Mouse (Mus musculus) forebrain, embryonic 14.5 days (tissue): ENCODE data around the gene Bco2. TPM values are rescaled to one million over a fixed set of nuclear protein-coding genes. Genes with fewer than 3 reads are reported as not detected.

Experiments
- ATAC-seq: fragments of 200-750 bp; cut with Nextera tagmentation; 2 replicates; pipeline ENCODE4 v1.8.0; 2017; ENCODE audit warnings: mild to moderate bottlenecking, moderate library complexity
- DNase-seq: peaks from one replicate; pipeline ENCODE4 v3.0.0-alpha.2; 2015; ENCODE audit warnings: low spot score
- H3K27ac ChIP-seq: fragments of 300-500 bp; sonication (generic); 2 replicates; pipeline ENCODE4 v1.5.1; 2014; ENCODE audit warnings: low read depth, mild to moderate bottlenecking, control low read depth, low read length, moderate library complexity
- H3K27me3 ChIP-seq: fragments of 300-500 bp; sonication (generic); replicated peaks from 2 replicates; pipeline ENCODE4 v1.6.1; 2014; ENCODE audit warnings: low read length, control low read depth, mixed read lengths; ENCODE audit not compliant: control insufficient read depth, insufficient read depth
- H3K36me3 ChIP-seq: fragments of 300-500 bp; sonication (generic); 2 replicates; pipeline ENCODE4 v1.6.1; 2014; ENCODE audit warnings: low read length, control low read depth; ENCODE audit not compliant: control insufficient read depth, insufficient read depth
- H3K4me1 ChIP-seq: fragments of 300-500 bp; sonication (generic); 2 replicates; pipeline ENCODE4 v1.6.1; 2014; ENCODE audit warnings: antibody characterized with exemption, low read length, control low read depth; ENCODE audit not compliant: control insufficient read depth, insufficient read depth
- H3K4me2 ChIP-seq: fragments of 300-500 bp; sonication (generic); 2 replicates; pipeline ENCODE4 v1.6.1; 2014; ENCODE audit warnings: mild to moderate bottlenecking, control low read depth, low read length
- H3K4me3 ChIP-seq: fragments of 300-500 bp; sonication (generic); 2 replicates; pipeline ENCODE4 v1.5.1; 2014; ENCODE audit warnings: low read depth, low read length, control low read depth
- H3K9ac ChIP-seq: fragments of 300-500 bp; sonication (generic); 2 replicates; pipeline ENCODE4 v1.6.1; 2014; ENCODE audit warnings: mild to moderate bottlenecking, low read length, control low read depth, moderate library complexity
- H3K9me3 ChIP-seq: fragments of 300-500 bp; sonication (generic); replicated peaks from 2 replicates; pipeline ENCODE4 v1.6.1; 2016; ENCODE audit warnings: low read length, control low read depth, mixed read lengths; ENCODE audit not compliant: control insufficient read depth
- WGBS: fragments of 180-500 bp; shearing (Covaris S2); extraction: QIAGEN DNeasy Blood & Tissue Kit; methylation state at CpG from one replicate; pipeline ENCODE4 v1.1.7; 2014; 5-methylcytosine and 5-hydroxymethylcytosine counted together
- polyA plus RNA-seq: library from polyadenylated mRNA; unstranded; fragments of >200 nt; fragmentation: Nextera tagmentation; extraction: Ambion mirVana; gene quantifications from 2 replicates; pipeline ENCODE4 v1.2.1, GENCODE M21; 2014

The Bco2 gene
- polyA plus RNA-seq, 1 experiment from 2014 or later = 0.60 TPM

- Histone ChIP-seq H3K36me3 (no peaks in the 10 kb centered on the region), H3K4me2 (no peak overlapping the region), H3K4me1 (no peaks in the 10 kb centered on the region), H3K27me3 (no peaks in the 10 kb centered on the region), H3K27ac (no peak overlapping the region), H3K9me3 (no peaks in the 10 kb centered on the region), H3K9ac (no peak overlapping the region), H3K4me3 (no peak overlapping the region)
- 92% methylated on average over 4 of the region's 4 CpGs for WGBS
- DNase-seq = no peak
- ATAC-seq = no peak
These were observed 12.4 kb upstream of the Bco2 start for GRCm38 (mm10) chr9:50567372-50567771.

- Histone ChIP-seq H3K27me3 (no peaks in the 10 kb centered on the region), H3K36me3 (no peaks in the 10 kb centered on the region), H3K4me3 (no peak overlapping the region), H3K27ac (no peak overlapping the region), H3K4me1 (no peaks in the 10 kb centered on the region), H3K9ac (no peak overlapping the region), H3K4me2 (no peak overlapping the region), H3K9me3 (no peaks in the 10 kb centered on the region)
- no peak for ATAC-seq
- no peak for DNase-seq
- 84% methylated on average over 4 of the region's 4 CpGs for WGBS
These were observed 11.0 kb upstream of the Bco2 start for GRCm38 (mm10) chr9:50565940-50566339.

GRCm38 (mm10) chr9:50565173-50565572 is 10.2 kb upstream of the Bco2 start:
- Histone ChIP-seq H3K27ac (no peak overlapping the region), H3K36me3 (no peaks in the 10 kb centered on the region), H3K4me3 (no peak overlapping the region), H3K4me2 (no peak overlapping the region), H3K9me3 (no peaks in the 10 kb centered on the region), H3K4me1 (no peaks in the 10 kb centered on the region), H3K27me3 (no peaks in the 10 kb centered on the region), H3K9ac (no peak overlapping the region)
- DNase-seq (no peak), ATAC-seq (no peak)
- WGBS = 83% methylated on average over 7 of the region's 7 CpGs

GRCm38 (mm10) chr9:50561918-50562360 is 7.0 kb upstream of the Bco2 start:
- Histone ChIP-seq H3K4me1 (no peaks in the 10 kb centered on the region), H3K36me3 (no peaks in the 10 kb centered on the region)
- WGBS = 88% methylated on average over 2 of the region's 2 CpGs

DNA sequence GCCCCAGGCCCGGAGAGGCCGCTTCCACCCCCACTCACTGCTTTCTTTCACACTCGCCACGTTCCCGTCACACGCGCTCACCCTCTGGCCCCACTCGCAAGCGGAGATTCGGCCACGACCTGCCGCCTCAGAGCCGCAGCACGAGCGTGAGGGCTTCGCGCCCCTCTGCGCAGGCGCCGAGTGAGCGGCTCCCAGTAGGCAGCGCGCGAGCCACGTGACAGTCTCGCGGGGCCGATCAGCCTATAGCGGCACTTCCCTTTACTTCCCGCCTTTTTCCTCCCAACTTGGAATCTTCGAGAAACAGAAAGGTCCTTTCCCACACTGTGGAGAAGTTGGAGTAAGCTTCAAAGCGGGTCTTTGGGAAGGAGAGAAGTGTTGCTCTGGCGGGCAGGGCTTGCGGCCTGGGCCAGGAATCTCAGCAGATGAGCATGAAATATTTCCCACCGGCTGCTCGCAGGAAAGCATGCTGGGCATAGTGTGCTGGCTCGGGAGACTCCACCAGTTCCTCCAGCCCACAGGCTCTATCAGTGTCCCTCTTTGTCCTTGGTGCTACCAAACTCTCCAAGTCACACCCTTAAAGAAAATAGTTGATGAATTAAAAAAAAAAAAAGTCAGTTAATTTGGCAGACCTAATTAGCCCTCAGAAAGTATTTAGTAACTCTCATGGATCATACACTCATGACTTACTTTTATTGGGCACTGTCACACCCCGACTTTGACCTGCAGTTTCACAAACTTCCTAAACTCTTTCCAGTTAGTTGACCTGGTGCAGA is 6.3 kb upstream of the Bco2 start, which contains the start of gene Tex12:
Tex12 (minus strand) TSS at position 181 of the 773 bp plus-strand sequence.
- H3K4me3 ChIP-seq = no peak within 1 kb of the TSS
- H3K27ac ChIP-seq = no peak within 1 kb of the TSS
- no peaks in the 10 kb centered on the region for H3K27me3 ChIP-seq
- ATAC-seq (no peak), DNase-seq (no peak)
- H3K4me2 ChIP-seq = no peak within 1 kb of the TSS
- WGBS = 91% methylated on average over 38 of the region's 38 CpGs
- no peak within 1 kb of the TSS for H3K9ac ChIP-seq
- no peaks in the 10 kb centered on the region for H3K9me3 ChIP-seq
- no peaks in the 10 kb centered on the region for H3K4me1 ChIP-seq
- no peaks in the 10 kb centered on the region for H3K36me3 ChIP-seq

More at GRCm38 (mm10) chr9:50561918-50562360, 7.0 kb upstream of the Bco2 start:
- no peak for DNase-seq
- Histone ChIP-seq H3K27ac (no peak overlapping the region), H3K9me3 (no peaks in the 10 kb centered on the region), H3K4me2 (no peak overlapping the region), H3K27me3 (no peaks in the 10 kb centered on the region), H3K4me3 (no peak overlapping the region), H3K9ac (no peak overlapping the region)
- no peak for ATAC-seq

DNA sequence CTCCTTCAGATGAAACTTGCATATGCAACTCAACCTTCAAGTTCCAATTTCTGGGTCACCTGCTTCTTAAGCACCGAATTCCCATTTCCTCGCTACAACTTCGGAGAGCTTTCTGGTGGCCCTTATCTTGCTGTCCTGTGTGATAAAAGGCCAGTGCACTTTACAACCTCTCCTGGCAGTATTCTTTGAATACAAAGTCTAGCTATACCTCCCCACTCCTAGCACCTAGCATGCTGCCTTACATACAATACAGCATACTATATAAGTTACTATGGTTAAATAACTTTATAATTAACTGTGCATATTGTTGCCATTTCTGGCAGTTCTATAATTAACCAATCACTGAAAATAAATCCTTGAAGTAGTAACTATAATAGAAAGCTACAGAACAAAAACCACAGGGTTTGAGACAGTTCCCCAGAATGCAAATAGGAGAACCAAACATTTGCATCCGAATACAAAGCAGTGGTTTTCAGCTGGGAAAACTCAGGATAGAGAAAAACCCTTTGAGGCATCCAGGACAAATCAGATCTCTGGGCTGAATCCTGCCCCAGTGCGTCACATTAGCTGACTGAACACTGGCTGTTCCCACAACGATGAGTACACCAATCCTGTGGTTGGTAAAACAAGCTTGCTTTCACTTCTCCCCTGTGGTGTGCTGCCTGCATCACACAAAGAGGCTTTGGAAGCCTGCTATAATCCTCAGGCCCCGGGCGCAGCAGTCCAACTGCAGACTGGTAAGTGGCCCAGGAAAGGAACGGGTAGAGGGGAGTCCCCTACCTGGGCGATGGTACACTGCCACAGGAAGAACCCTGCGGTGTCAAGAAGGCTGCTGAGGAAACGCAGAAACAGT is 514 bp downstream of the Bco2 start, which contains the start of gene Il18:
Il18 (plus strand) TSS at position 587 of the 853 bp plus-strand sequence.
- Histone ChIP-seq H3K4me2 (peak within 1 kb of the TSS; percentile 40), H3K4me3 (peak within 1 kb of the TSS; percentile 7), H3K4me1 (peaks cover 4% of the 10 kb centered on the region; the same call in 1 of the 2 replicates), H3K27me3 (no peaks in the 10 kb centered on the region), H3K36me3 (no peaks in the 10 kb centered on the region), H3K9me3 (no peaks in the 10 kb centered on the region), H3K27ac (peak within 1 kb of the TSS; percentile 52), H3K9ac (peak within 1 kb of the TSS; percentile 33)
- DNase-seq (peak; percentile 90), ATAC-seq (peak; percentile 97)
- 11% methylated on average over 12 of the region's 12 CpGs for WGBS

GRCm38 (mm10) chr9:50553547-50553946 is 1.4 kb downstream of the Bco2 start:
- Histone ChIP-seq H3K4me2 (no peak overlapping the region), H3K4me3 (no peak overlapping the region), H3K4me1 (peaks cover 4% of the 10 kb centered on the region; the same call in 1 of the 2 replicates), H3K27me3 (no peaks in the 10 kb centered on the region), H3K9ac (no peak overlapping the region), H3K27ac (no peak overlapping the region), H3K36me3 (no peaks in the 10 kb centered on the region), H3K9me3 (no peaks in the 10 kb centered on the region)
- WGBS = 86% methylated on average over 2 of the region's 2 CpGs
- no peak for ATAC-seq
- no peak for DNase-seq

GRCm38 (mm10) chr9:50552206-50552605 is 2.8 kb downstream of the Bco2 start:
- no peak for DNase-seq
- Histone ChIP-seq H3K4me3 (no peak overlapping the region), H3K27me3 (no peaks in the 10 kb centered on the region), H3K4me1 (peaks cover 4% of the 10 kb centered on the region; the same call in 1 of the 2 replicates), H3K36me3 (no peaks in the 10 kb centered on the region), H3K9me3 (no peaks in the 10 kb centered on the region), H3K4me2 (no peak overlapping the region), H3K27ac (no peak overlapping the region), H3K9ac (no peak overlapping the region)
- 87% methylated on average over 5 of the region's 5 CpGs for WGBS
- no peak for ATAC-seq
